Mouse (Mus musculus): ENCODE data around the gene Ppm1n.
A peak's percentile ranks its signal among the peaks of the same experiment; 100 is the strongest.
"Not testable (repeated sequence)": the region's sequence is repeated elsewhere in the genome, so short reads cannot be mapped to it uniquely, and the experiment has no call there.

Ppm1n gene

GRCm38 (mm10) chr7:19281680-19282304 lies 1.9 kb upstream of the Ppm1n start:
- Histone ChIP-seq H3K27me3 (ENCODE audit: insufficient read depth, low read length) (peaks cover 32% of the 10 kb centered on the region), H3K4me1 (replicated peaks; ENCODE audit: low read depth, low read length) (peaks cover 42% of the 10 kb centered on the region), H3K4me3 (replicated peaks; ENCODE audit: low read length) (peak overlapping the region; percentile 94)
- H3K9me3 ChIP-seq (ENCODE audit: low read length); H3K36me3 ChIP-seq (ENCODE audit: insufficient read depth, low read length): not testable (repeated sequence)
- TF ChIP-seq CTCF (conservative IDR thresholded peaks at IDR 0.05; ENCODE audit: low read length): peak; percentile 65

- peaks cover 44% of the 10 kb centered on the region for H3K4me1 ChIP-seq (replicated peaks; ENCODE audit: low read depth, low read length)
- peak overlapping the region; percentile 87 for H3K4me3 ChIP-seq (replicated peaks; ENCODE audit: low read length)
- H3K36me3 ChIP-seq (ENCODE audit: insufficient read depth, low read length): no peaks in the 10 kb centered on the region
- H3K9me3 ChIP-seq (ENCODE audit: low read length): no peaks in the 10 kb centered on the region
- TF ChIP-seq CTCF (conservative IDR thresholded peaks at IDR 0.05; ENCODE audit: low read length): no peak
- TF ChIP-seq POU5F1 (IDR thresholded peaks at IDR 0.05; ENCODE audit: borderline replicate concordance, low read length): no peak
- TF ChIP-seq NANOG (IDR thresholded peaks at IDR 0.05; ENCODE audit: borderline replicate concordance, low read length): no peak
- H3K27me3 ChIP-seq (ENCODE audit: insufficient read depth, low read length): peaks cover 29% of the 10 kb centered on the region
These were observed 812 bp downstream of the Ppm1n start for GRCm38 (mm10) chr7:19279052-19279451.

- peaks cover 35% of the 10 kb centered on the region for H3K4me1 ChIP-seq (replicated peaks; ENCODE audit: low read depth, low read length)
- H3K27me3 ChIP-seq (ENCODE audit: insufficient read depth, low read length): peaks cover 17% of the 10 kb centered on the region
- no peak overlapping the region for H3K4me3 ChIP-seq (replicated peaks; ENCODE audit: low read length)
- no peak for TF ChIP-seq POU5F1 (IDR thresholded peaks at IDR 0.05; ENCODE audit: borderline replicate concordance, low read length)
- TF ChIP-seq CTCF (conservative IDR thresholded peaks at IDR 0.05; ENCODE audit: low read length): peak; percentile 29
- TF ChIP-seq NANOG (IDR thresholded peaks at IDR 0.05; ENCODE audit: borderline replicate concordance, low read length): no peak
- H3K36me3 ChIP-seq (ENCODE audit: insufficient read depth, low read length): no peaks in the 10 kb centered on the region
- H3K9me3 ChIP-seq (ENCODE audit: low read length): no peaks in the 10 kb centered on the region
These were observed 3.6 kb downstream of the Ppm1n start for GRCm38 (mm10) chr7:19276253-19276652.

GRCm38 (mm10) chr7:19272173-19272764 lies 7.6 kb downstream of the Ppm1n start:
- no peaks in the 10 kb centered on the region for H3K27me3 ChIP-seq (ENCODE audit: insufficient read depth, low read length)
- H3K4me3 ChIP-seq (replicated peaks; ENCODE audit: low read length): peak overlapping the region; percentile 99
- H3K36me3 ChIP-seq (ENCODE audit: insufficient read depth, low read length): peaks cover 17% of the 10 kb centered on the region

GRCm38 (mm10) chr7:19271238-19272172 lies 8.4 kb downstream of the Ppm1n start, which contains the start of gene Vasp:
Gene Vasp (minus strand): TSS chr7:19271817.
- peak within 1 kb of the TSS; percentile 99 for H3K4me3 ChIP-seq (replicated peaks; ENCODE audit: low read length)
- H3K9me3 ChIP-seq (ENCODE audit: low read length): no peaks in the 10 kb centered on the region
- no peaks in the 10 kb centered on the region for H3K27me3 ChIP-seq (ENCODE audit: insufficient read depth, low read length)
- no peak for TF ChIP-seq CTCF (conservative IDR thresholded peaks at IDR 0.05; ENCODE audit: low read length)
- TF ChIP-seq POU5F1 (IDR thresholded peaks at IDR 0.05; ENCODE audit: borderline replicate concordance, low read length): no peak
- TF ChIP-seq NANOG (IDR thresholded peaks at IDR 0.05; ENCODE audit: borderline replicate concordance, low read length): no peak
- H3K4me1 ChIP-seq (replicated peaks; ENCODE audit: low read depth, low read length): peaks cover 44% of the 10 kb centered on the region
- peaks cover 18% of the 10 kb centered on the region for H3K36me3 ChIP-seq (ENCODE audit: insufficient read depth, low read length)

More at GRCm38 (mm10) chr7:19272173-19272764, 7.6 kb downstream of the Ppm1n start:
- H3K9me3 ChIP-seq (ENCODE audit: low read length): no peaks in the 10 kb centered on the region
- peaks cover 36% of the 10 kb centered on the region for H3K4me1 ChIP-seq (replicated peaks; ENCODE audit: low read depth, low read length)
- no peak for TF ChIP-seq NANOG (IDR thresholded peaks at IDR 0.05; ENCODE audit: borderline replicate concordance, low read length)
- TF ChIP-seq CTCF (conservative IDR thresholded peaks at IDR 0.05; ENCODE audit: low read length): no peak
- TF ChIP-seq POU5F1 (IDR thresholded peaks at IDR 0.05; ENCODE audit: borderline replicate concordance, low read length): no peak

- TF ChIP-seq CTCF (conservative IDR thresholded peaks at IDR 0.05; ENCODE audit: low read length): no peak
- TF ChIP-seq NANOG (IDR thresholded peaks at IDR 0.05; ENCODE audit: borderline replicate concordance, low read length): no peak
- no peak for TF ChIP-seq POU5F1 (IDR thresholded peaks at IDR 0.05; ENCODE audit: borderline replicate concordance, low read length)
- Histone ChIP-seq H3K36me3 (ENCODE audit: insufficient read depth, low read length) (peaks cover 25% of the 10 kb centered on the region), H3K4me1 (replicated peaks; ENCODE audit: low read depth, low read length) (peaks cover 50% of the 10 kb centered on the region), H3K27me3 (ENCODE audit: insufficient read depth, low read length) (no peaks in the 10 kb centered on the region), H3K4me3 (replicated peaks; ENCODE audit: low read length) (peak overlapping the region; percentile 99), H3K9me3 (ENCODE audit: low read length) (no peaks in the 10 kb centered on the region)
These were observed 9.2 kb downstream of the Ppm1n start for GRCm38 (mm10) chr7:19270509-19271237.

GRCm38 (mm10) chr7:19269721-19270441 lies 10.0 kb downstream of the Ppm1n start:
- no peaks in the 10 kb centered on the region for H3K27me3 ChIP-seq (ENCODE audit: insufficient read depth, low read length)
- H3K36me3 ChIP-seq (ENCODE audit: insufficient read depth, low read length): peaks cover 32% of the 10 kb centered on the region
- peaks cover 55% of the 10 kb centered on the region for H3K4me1 ChIP-seq (replicated peaks; ENCODE audit: low read depth, low read length)
- peak overlapping the region; percentile 99 for H3K4me3 ChIP-seq (replicated peaks; ENCODE audit: low read length)
- H3K9me3 ChIP-seq (ENCODE audit: low read length): no peaks in the 10 kb centered on the region
- TF ChIP-seq NANOG (IDR thresholded peaks at IDR 0.05; ENCODE audit: borderline replicate concordance, low read length) (no peak), CTCF (conservative IDR thresholded peaks at IDR 0.05; ENCODE audit: low read length) (no peak), POU5F1 (IDR thresholded peaks at IDR 0.05; ENCODE audit: borderline replicate concordance, low read length) (no peak)

All from E14TG2a.4 (cell line).